Comparison of ENCODE assay signal across 7 mouse cellular contexts in genomic region chr5:124214516-124215145, GRCm38 (mm10). TPM values are rescaled to one million over a fixed set of nuclear protein-coding genes. Genes with fewer than 3 reads are reported as not detected.
DNase-seq lines count a peak whose midpoint lies in the region; ATAC-seq and TF ChIP-seq lines count a peak whose summit lies in the region.

No protein-coding gene starts in this region.

- TF ChIP-seq POLR2A in lung, adult 2 months (IDR thresholded peaks at IDR 0.05; ENCODE audit: borderline replicate concordance, extremely low read depth, low read depth, low read length), result no peak
- TF ChIP-seq POLR2A in thymus, adult 2 months (IDR thresholded peaks at IDR 0.05; ENCODE audit: control insufficient read depth, extremely low read depth, insufficient read depth, low read length, poor library complexity), result peak; percentile 74

- H3K4me2 ChIP-seq in lung, embryonic 14.5 days, result no peak overlapping the region
- no peak overlapping the region for H3K4me2 ChIP-seq in embryonic facial prominence, embryonic 15.5 days (replicated peaks)
- H3K4me2 ChIP-seq in limb, embryonic 13.5 days (replicated peaks), result no peak overlapping the region

- H3K4me1 ChIP-seq in lung, embryonic 14.5 days (ENCODE audit: insufficient read depth), result peaks cover 9% of the 10 kb centered on the region
- peaks cover 60% of the 10 kb centered on the region for H3K4me1 ChIP-seq in lung, adult 2 months (ENCODE audit: control insufficient read depth, insufficient read depth, low read length)
- H3K4me1 ChIP-seq in embryonic facial prominence, embryonic 15.5 days, result peaks cover 22% of the 10 kb centered on the region; the same call in 1 of the 2 replicates
- peaks cover 24% of the 10 kb centered on the region for H3K4me1 ChIP-seq in limb, embryonic 13.5 days
- peaks cover 82% of the 10 kb centered on the region for H3K4me1 ChIP-seq in thymus, adult 2 months (replicated peaks; ENCODE audit: control insufficient read depth, insufficient read depth, low read length)

- TF ChIP-seq CTCF in lung, embryonic 14.5 days (IDR thresholded peaks at IDR 0.05; ENCODE audit: low read depth), result no peak
- TF ChIP-seq CTCF in lung, adult 2 months (IDR thresholded peaks at IDR 0.05; ENCODE audit: insufficient read depth, low read length), result no peak
- no peak for TF ChIP-seq CTCF in thymus, adult 2 months (IDR thresholded peaks at IDR 0.05; ENCODE audit: borderline replicate concordance, control insufficient read depth, extremely low read depth, insufficient read depth, low read length, poor library complexity)

- peak overlapping the region; percentile 86 for H3K27ac ChIP-seq in lung, embryonic 14.5 days (ENCODE audit: low read depth)
- peak overlapping the region; percentile 31 for H3K27ac ChIP-seq in embryonic facial prominence, embryonic 15.5 days (replicated peaks)
- peak overlapping the region; percentile 15; the same call in 1 of the 2 replicates for H3K27ac ChIP-seq in limb, embryonic 13.5 days
- peak overlapping the region; percentile 99 for H3K27ac ChIP-seq in thymus, adult 2 months (ENCODE audit: control insufficient read depth, insufficient read depth, low read length)

- ATAC-seq in lung, embryonic 14.5 days (ENCODE audit: insufficient read depth), result 0 out of 2 replicates have a peak, but pooled peaks have one; percentile 15
- no peak for ATAC-seq in embryonic facial prominence, embryonic 15.5 days (ENCODE audit: insufficient number of reproducible peaks, low FRiP score, low TSS enrichment, low read depth)
- ATAC-seq in limb, embryonic 13.5 days (ENCODE audit: low FRiP score, low read depth), result no peak

- H3K27me3 ChIP-seq in lung, embryonic 14.5 days (ENCODE audit: insufficient read depth, low read length), result no peaks in the 10 kb centered on the region
- H3K27me3 ChIP-seq in embryonic facial prominence, embryonic 15.5 days, result no peaks in the 10 kb centered on the region
- no peaks in the 10 kb centered on the region for H3K27me3 ChIP-seq in limb, embryonic 13.5 days
- H3K27me3 ChIP-seq in thymus, adult 2 months (ENCODE audit: control insufficient read depth, insufficient read depth, low read length), result no peaks in the 10 kb centered on the region

- H3K36me3 ChIP-seq in lung, embryonic 14.5 days (ENCODE audit: insufficient read depth), result no peaks in the 10 kb centered on the region
- H3K36me3 ChIP-seq in embryonic facial prominence, embryonic 15.5 days, result no peaks in the 10 kb centered on the region; the same call in 1 of the 2 replicates
- H3K36me3 ChIP-seq in limb, embryonic 13.5 days, result peaks cover 13% of the 10 kb centered on the region
- no peaks in the 10 kb centered on the region for H3K36me3 ChIP-seq in thymus, adult 2 months (ENCODE audit: control insufficient read depth, insufficient read depth, low read length)

- WGBS in lung, embryonic 14.5 days, result 75% methylated on average over 14 of the region's 14 CpGs
- WGBS in lung, adult 2 months, result 54% methylated on average over 14 of the region's 14 CpGs
- 80% methylated on average over 14 of the region's 14 CpGs for WGBS in embryonic facial prominence, embryonic 15.5 days
- 81% methylated on average over 14 of the region's 14 CpGs for WGBS in limb, embryonic 13.5 days
- WGBS in thymus, adult 2 months, result 3% methylated on average over 14 of the region's 14 CpGs

- no peaks in the 10 kb centered on the region for H3K9me3 ChIP-seq in lung, embryonic 14.5 days (ENCODE audit: low read depth, low read length)
- H3K9me3 ChIP-seq in embryonic facial prominence, embryonic 15.5 days (replicated peaks), result no peaks in the 10 kb centered on the region
- no peaks in the 10 kb centered on the region for H3K9me3 ChIP-seq in limb, embryonic 13.5 days

- no peak overlapping the region for H3K9ac ChIP-seq in lung, embryonic 14.5 days
- no peak overlapping the region for H3K9ac ChIP-seq in embryonic facial prominence, embryonic 15.5 days
- H3K9ac ChIP-seq in limb, embryonic 13.5 days, result no peak overlapping the region

- no peak overlapping the region for H3K4me3 ChIP-seq in lung, embryonic 14.5 days (ENCODE audit: low read depth, low read length)
- no peak overlapping the region for H3K4me3 ChIP-seq in lung, adult 2 months (replicated peaks; ENCODE audit: extremely low read depth, low read depth, low read length)
- no peak overlapping the region for H3K4me3 ChIP-seq in embryonic facial prominence, embryonic 15.5 days (replicated peaks)
- no peak overlapping the region for H3K4me3 ChIP-seq in limb, embryonic 13.5 days
- peak overlapping the region; percentile 21 for H3K4me3 ChIP-seq in thymus, adult 2 months (ENCODE audit: control insufficient read depth, insufficient read depth, low read length)

- no peak for DNase-seq in lung, embryonic 14.5 days
- DNase-seq in lung, adult 2 months, result no peak
- peak; percentile 81 for DNase-seq in thymus, adult 2 months
- no peak for DNase-seq in MN1 (ENCODE audit: low spot score)
- DNase-seq in adrenal gland, postnatal 10 days, result no peak

RNA-seq across cellular contexts. Expression of gene Pitpnm2, which starts 34.9 kb away (rescaled TPM):
- polyA plus RNA-seq in lung, embryonic 14.5 days (2014; fragmentation: Nextera tagmentation; extraction: Ambion mirVana), result 8.8 and 9.8 TPM in 2 replicates
- 122 and 163 TPM in 2 replicates for polyA plus RNA-seq in lung, adult 2 months (2012; rRNA removed)
- 5.0 and 5.9 TPM in 2 replicates for polyA plus RNA-seq in embryonic facial prominence, embryonic 15.5 days (2015; fragmentation: Nextera tagmentation; extraction: Ambion mirVana)
- polyA plus RNA-seq in limb, embryonic 13.5 days (2015; fragmentation: Nextera tagmentation; extraction: Ambion mirVana), result 3.5 and 4.2 TPM in 2 replicates
- polyA plus RNA-seq in thymus, adult 2 months (2012; rRNA removed), result 279 and 356 TPM in 2 replicates
- 10 to 100 TPM; 40.4 to 53.6 TPM for total RNA-seq in adrenal gland, postnatal 10 days (2021)

Comparison
In these comparisons a context has a peak if more than half of its experiments do, and no peak if none do; other contexts are left out.
1. RNA of gene Pitpnm2, which starts 34.9 kb away (polyA plus RNA-seq): 279 to 356 TPM in thymus, adult 2 months and 122 to 163 TPM in lung, adult 2 months; 8.8 to 9.8 TPM in lung, embryonic 14.5 days, 5.0 to 5.9 TPM in embryonic facial prominence, embryonic 15.5 days and 3.5 to 4.2 TPM in limb, embryonic 13.5 days; every median in the first group is over 10 times any median in the second.
2. H3K27ac ChIP-seq: peak in every context shown above with its lines; median percentile 99 in thymus, adult 2 months; 86 in lung, embryonic 14.5 days; 31 in embryonic facial prominence, embryonic 15.5 days; 15 in limb, embryonic 13.5 days.